Mouse (Mus musculus) layer of hippocampus, postnatal 25 days (tissue): ENCODE results near the gene Fam89a. TPM values are rescaled to one million over a fixed set of nuclear protein-coding genes. Genes with fewer than 3 reads are reported as not detected.
A peak's percentile ranks its signal among the peaks of the same experiment; 100 is the strongest.

Experiments used
- DNase-seq, 2 experiments: peaks; one replicate each; pipeline ENCODE4 v3.0.0; 2022; ENCODE audit warnings: mixed read lengths in 2 of 2, low spot score in 1 of 2; ENCODE audit errors: extremely low spot score in 1 of 2
- total RNA-seq, 2 experiments: library from RNA; stranded (reverse); gene quantifications; 2 replicates each; pipeline ENCODE4 v1.2.3; 2021

Fam89a gene
- total RNA-seq, 2 experiments from 2014 or later, result 0.45 to 0.98 TPM

DNA sequence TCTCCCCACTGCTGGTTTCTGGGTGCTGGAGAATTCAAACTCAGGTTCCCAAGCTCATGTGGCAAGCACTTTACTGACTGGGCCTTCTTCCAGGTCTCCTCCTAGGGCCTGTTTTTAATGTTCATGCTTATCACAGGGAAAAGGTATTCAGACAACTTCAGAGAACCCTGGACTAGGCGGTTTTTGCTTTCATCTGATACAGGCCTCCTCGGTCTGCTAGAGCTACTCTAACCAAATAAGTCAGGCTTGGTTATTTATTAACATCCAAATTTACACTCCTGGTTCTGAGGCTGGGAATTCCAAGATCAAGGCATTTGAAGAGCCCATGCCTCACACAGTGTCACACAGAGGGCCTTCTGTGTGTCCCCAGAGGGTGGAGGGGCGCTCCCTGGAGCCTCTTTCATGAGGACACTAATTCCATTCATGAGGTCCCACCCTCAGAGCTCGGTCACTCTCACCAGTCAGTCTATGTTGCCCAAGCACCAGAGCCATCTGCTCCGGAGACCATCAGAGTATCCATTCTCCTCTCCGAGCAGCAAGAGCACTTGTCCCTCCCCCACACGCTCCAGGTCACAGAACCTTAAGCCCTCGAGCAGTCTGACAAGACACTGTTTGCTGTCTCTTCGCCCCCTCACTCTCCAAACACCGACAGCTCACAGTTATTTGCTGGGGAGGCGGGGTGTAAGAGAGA, 2.6 kb upstream of the Fam89a start:
- no peak for DNase-seq

DNA sequence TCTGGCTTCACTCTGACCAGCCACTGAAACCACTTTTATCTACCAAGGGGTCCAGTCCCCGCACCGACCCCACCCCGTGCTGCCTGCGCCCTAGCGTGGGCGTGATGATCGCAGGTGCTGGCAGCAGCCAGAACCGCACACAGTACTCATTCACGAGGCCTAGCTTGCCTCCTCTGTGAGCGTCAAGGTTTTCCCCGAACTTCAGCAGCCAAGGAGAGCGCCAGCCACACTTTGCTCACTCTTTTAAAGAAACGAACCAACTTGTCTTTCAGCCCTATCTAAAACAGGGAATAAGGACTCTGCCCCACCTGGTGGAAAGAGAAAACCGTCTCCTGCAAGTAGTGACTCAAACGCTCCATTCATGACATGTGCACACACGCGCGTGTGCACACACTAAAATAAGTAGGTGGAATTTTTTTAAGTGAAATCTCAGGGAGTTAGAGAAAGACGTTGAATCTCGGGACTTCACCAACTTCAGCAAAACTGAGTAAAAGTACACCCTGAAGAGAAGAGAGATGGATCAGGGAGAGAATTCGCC, 762 bp upstream of the Fam89a start:
- no peak for DNase-seq

DNA sequence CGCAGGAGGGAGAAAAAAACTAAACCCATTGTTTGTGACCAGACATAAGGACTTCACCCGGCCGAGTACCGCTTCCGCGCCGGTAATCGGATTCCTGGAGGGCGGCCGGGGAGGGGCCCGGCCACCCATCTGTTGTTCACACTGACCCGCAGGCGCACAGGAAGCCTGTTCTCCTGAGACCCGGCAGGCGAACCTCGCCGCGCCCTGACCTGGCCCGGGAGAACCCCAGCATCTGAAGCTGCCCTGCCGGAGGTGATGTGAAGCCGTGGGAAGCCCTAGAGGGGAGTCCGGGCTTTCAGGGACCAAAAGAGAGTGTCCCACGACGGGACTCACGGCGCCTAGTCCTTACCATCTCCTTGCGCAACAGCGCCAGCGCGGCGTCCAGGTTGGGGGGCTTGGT, 441 bp downstream of the Fam89a start:
- no peak for DNase-seq

DNA sequence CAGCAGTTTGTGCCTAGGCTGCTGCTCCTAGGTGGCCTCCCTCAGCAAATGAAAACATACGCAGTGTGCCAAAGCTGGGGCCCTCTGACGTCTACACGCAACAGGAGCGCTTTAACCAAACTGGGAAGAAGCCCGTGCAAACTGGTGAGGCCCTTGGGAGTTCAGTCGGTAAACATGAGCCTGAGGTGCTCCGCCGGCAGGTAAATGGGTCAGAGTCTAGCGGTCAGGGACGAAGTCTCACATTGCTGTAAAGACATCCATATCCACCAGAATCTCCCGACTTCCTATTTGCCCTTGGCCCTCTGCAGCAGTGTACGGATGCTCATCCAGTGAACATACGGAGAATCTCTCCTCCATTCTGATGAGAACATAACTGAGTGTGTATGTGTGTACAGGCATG, 5.0 kb downstream of the Fam89a start:
- no peak for DNase-seq

DNA sequence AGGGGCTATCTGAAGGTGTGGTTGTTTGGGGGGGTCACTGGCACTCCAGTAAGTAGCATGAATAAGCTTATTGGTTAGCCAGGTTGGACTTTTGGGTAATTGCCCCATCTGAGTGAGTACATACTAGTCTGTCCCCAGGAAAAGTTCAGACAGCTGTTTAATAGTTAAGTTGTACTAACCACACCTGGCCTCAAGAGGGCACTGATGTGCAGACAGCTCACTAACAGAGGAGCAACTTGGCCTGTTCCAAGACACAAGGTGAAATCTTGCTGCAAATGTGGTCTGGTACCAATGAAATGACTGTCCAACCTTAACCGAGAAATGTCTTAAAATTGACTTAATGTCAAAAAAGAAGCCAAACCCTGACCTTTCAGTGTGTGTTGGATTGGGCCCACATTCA, 12.4 kb downstream of the Fam89a start:
- DNase-seq, result no peak

DNA sequence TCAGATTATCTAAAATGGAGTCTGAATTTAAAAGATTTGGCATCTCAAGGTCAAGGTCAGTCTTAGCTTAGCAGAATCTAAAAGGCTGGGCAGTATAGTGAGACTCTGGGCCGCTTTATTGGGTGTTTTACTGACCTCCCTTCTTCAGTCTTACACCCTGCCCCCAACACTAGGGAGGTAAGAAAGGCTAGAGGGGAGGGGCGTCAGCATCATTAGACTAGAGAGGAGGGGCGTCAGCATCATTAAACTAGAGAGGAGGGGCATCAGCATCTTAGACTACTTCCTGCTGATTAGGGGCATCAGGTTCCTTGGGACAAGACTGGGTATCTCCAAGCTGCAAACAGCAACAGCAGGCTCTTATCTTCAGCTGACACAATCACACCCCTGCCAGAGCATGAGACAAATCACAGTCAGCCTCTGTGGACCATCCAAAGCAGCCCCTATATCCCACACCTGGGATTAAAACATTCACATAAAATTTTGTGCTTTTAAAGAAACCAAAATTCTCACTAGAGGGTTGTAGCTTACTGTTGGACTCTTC, 16.2 kb downstream of the Fam89a start:
- no peak for DNase-seq

DNA sequence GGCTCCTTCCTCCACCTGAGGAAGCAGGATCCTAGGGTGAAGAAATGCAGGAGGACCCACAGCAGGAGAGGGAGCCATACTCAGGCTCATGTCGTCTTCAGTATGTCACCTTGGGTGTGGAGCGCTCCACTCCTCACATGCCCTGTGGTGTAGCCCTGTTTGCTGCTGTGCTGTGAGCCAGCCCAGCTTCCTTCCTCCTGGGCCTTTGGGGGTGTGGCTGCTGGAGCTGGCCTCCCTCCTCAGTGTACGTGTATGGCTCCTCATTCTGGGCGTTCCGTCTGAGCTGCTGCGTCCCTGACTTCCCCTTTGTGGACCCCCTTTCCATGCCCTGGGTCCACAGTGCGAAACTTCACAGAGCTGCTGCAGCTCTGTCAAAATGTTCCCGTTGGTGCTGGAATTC, 18.8 kb downstream of the Fam89a start:
- DNase-seq, result no peak

DNA sequence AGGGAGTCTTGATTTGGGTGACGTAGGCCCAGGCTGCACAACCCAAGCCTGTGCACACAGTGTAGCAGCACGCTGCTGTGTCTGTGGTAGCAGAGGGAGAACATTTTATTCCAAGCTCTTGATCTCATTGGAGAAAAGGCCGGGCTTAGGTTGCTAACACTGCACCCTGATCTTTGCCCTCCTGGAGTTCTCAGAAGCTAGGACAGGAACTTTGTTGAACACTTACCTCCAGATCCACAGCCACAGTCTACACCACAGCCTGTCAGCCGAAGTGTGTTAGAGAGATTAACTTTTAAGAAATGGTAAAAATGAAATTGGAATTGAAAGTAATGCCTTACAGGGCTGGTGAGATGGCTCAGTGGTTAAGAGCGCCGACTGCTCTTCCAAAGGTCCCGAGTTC, 27.3 kb downstream of the Fam89a start:
- DNase-seq, result no peak

DNA sequence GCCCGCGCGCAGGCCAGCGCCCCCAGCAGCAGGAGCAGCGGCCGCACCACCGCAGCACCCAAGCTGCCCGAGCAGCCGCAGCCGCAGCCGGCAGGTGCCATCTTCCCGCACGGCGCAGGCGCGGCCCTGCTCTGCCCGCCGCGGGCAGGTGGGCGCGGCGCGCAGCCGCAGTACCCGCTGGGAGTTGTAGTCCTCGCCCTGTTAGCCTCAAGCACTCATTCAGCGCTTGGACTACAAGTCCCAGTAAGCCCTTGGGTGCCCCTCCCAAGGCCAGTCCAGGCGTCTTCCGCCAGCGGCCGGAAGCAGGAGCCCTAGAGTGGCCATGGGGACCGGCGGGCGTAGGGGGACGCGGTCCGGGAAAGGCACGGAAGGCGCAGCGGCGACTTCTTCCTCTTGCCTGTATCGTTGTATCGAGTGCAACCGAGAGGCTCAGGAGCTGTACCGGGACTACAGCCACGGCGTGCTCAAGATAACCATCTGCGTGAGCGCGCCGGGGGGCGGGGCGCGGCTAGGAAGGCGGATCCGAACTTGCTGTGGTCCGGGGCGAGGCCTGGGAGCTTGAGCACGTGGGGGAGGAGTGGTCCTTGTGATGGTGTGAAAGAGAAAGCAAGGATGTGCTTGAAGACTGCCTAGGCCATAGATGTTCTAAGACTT, 29.6 kb downstream of the Fam89a start, which contains the start of the genes Ttc13 and Arv1:
TSS of gene Ttc13 (minus strand) at position 122 of the 654 bp plus-strand sequence.
TSS of gene Arv1 (plus strand) at position 278 of the 654 bp plus-strand sequence.
- peak; percentile 78 to 84 for DNase-seq

DNA sequence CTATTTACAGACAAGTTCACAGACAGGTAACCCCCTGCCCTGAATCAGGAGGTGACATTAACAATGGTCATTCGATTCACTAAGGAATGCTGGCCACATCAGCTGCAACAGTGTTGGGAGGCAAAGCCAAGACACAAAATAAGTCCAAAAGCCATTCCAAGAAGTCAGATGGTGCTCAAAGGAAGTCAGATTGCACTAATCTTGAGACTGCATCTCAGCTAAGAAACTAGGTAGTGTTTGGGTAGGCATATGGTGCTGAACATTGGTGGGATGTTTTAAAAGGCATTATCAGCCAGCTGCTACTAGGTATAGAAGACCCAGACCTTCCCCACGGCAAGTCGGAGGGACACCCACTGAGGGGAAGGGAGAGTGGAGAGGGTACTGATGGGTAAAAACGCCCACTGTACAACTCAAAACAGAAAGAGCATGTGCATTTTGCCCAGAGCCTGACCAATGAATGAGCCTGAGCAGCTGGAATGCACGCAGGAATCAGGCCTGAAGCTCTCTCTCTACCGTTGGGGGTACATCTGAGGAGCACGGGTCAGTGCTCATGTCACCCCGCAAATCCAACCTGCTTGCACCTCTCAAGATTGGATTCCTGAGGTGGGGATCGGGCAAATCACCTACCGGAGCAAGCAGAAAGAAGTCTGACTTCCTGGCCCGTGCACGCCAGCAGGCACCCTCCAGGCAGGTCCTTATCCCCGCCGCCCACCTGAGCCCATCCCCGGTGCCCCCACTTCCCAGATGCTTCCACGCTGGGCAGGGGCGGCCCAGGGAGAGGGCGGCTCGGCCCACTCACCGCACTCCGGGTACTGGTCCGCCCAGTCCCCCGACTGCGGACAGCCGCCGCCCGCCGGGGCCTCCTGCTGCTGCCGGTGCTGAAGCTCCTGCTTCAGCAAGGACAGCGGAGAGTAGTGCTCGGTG, 30.4 kb downstream of the Fam89a start:
- no peak for DNase-seq

DNA sequence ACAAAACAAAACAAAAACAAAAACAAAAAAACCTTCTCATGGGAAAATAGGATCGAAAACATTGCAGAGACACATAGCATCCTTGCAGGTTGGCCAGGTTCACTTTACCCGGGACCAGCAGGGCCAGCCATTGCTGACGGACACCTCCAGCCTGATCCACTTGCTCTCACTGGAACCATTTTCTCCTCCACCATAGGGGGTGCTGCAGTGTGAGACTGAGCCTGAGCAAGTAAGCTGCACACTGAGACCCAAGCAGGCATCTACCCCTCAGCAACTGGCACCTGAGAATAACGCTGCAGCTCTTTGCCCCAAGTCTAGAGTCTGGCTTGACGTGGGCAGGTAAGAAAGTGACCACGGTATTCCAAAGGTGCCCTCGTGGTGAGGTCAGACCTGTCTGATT, 31.5 kb downstream of the Fam89a start:
- no peak for DNase-seq

DNA sequence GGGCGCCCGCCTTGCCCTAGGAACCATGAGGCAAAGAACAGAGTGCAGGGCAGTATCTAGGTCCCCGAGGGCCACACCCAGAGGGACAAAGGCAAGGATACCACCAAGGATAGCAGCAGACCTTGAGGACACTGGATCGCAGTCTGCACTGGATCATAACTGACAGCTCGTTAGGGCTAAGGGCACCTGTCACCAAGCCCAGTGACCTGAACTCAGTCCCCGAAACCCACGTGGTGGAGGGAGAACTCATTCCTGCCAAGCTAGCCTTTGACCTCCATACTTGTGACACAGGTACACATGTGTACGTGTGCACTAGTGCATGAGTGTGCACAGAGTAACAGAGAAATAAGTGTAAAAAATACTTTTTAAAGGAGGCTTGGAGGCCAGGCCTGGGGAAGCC, 35.9 kb downstream of the Fam89a start:
- no peak for DNase-seq

DNA sequence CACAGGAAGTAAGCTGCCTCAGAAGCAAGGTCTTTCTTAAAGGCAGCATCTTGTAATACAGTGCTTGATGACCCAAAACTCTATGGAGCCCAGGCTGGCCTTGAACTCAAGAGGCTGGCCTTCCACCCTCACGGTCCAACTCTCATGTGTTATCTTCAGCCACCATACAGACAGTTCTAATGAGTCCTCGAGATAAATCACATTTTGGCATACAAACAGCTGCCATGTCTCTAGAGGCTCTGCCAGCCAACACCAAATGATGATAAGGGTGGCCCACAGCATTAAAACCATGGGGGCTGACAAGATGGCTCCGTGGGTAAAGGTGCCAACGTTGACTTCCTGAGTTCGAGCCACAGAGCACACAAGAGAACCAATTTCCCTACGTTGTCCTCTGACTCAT, 38.4 kb downstream of the Fam89a start:
- no peak for DNase-seq

DNA sequence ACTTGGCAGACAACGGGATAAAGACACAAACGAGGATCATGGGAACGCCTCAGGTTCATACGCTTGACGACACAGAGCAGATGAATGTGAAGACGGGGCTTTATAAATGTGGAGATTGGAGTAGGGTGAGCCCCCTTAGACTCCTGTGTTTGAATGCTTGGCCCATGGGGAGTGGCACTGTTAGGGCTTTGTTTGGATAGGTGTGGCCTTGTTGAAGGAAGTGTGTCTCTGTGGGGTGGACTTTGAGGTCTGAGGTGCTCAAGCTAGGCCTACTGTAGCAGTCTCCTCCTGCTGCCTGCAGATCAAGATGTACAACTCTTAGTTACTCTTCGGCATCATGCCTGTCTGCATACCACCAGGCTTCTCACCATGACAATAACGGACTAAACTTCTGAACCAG, 45.8 kb downstream of the Fam89a start:
- DNase-seq, result no peak

DNA sequence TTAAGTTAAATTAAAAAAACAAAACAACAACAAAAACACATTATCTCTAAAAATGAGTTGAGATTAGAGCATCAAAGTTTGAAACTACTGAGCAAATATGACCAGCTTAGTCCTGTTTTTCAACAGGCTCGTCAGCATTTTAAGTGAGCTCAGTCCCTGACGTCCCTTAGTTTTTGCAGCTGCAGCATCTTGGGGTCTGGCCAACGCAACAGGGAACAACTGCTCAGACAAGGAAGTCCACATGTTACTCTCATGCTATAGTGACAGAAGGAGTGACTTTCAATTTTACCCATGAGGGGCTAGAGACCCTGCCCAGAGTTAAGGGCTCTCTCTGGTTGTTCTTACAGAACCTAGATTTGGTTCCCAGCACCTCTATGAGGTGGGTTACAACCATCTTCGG, 47.3 kb downstream of the Fam89a start:
- DNase-seq, result no peak

DNA sequence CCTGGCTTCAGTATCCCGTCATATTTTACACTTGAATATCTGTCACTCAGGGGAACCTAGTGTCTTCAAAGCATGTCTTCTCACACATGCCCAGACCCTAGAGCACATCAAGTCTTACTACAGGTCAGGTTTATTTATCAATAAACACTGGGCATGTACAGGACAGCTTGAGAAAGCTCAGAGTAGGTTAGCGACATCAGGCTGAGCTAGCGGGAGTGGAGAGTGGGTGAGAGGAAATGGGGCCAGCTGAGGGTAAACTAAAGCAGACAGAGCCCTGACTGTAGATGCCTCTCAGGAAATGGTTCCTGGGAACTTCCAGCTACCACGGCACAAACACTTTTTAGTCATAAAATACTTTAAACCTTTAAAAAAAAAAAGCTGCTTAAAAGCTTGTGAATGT, 48.1 kb downstream of the Fam89a start:
- no peak for DNase-seq

DNA sequence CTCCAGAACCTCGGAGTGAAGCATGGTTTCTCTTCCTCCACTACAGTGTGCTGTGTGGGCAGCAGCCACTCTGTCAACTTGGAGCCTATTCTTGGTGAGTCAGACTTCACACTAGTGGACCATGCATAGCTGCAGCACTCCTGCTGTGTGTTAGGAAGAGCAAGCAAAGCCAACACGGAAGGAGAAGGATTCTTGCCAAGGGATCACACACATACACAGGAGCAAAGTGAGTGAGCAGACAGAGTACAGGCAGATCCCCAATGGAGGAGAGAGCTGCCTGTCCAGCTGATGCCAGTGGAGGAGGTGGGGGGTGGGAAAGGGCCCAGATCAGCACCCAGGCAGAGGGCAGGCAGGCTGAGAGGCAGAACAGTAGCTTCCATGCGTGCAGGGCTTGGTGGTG, 49.4 kb downstream of the Fam89a start:
- no peak for DNase-seq

DNA sequence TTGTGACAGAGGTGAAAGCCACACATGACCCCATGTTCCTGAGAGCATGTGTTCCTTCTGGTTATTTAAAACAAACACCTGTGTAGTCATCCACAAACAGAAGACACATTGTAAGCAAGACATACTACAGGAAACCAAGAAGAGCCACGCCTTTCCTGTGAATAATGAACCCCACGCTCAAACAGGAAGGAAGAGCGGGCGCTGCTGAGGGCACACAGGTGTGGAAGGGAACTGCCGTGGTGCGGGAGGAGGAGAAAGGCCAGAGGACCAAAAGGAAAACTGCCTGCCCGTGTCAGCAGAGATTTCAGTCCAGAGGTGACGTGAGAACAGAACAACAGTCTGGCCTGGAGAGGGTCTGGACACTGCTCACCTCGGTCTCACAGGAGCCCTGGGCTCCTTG, 50.6 kb downstream of the Fam89a start:
- no peak for DNase-seq

DNA sequence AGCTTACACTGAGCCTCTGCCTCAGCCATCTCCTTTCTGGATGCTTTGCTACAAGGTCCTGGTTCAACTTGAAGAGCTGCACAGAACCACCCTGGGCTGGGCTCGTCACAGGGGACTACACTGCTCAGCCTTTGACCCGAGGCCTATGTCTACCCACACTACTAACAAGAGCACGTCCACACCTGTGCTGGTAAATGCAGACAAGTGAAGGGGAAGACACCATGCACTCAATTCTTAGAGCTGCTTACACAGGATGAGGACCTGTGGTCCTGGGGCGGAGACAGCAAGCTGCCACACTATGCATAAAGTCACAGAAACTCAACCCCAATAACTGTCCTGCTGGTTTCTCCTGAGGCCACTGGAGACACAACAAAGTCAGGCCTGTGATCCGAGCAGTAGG, 51.4 kb downstream of the Fam89a start:
- no peak for DNase-seq

DNA sequence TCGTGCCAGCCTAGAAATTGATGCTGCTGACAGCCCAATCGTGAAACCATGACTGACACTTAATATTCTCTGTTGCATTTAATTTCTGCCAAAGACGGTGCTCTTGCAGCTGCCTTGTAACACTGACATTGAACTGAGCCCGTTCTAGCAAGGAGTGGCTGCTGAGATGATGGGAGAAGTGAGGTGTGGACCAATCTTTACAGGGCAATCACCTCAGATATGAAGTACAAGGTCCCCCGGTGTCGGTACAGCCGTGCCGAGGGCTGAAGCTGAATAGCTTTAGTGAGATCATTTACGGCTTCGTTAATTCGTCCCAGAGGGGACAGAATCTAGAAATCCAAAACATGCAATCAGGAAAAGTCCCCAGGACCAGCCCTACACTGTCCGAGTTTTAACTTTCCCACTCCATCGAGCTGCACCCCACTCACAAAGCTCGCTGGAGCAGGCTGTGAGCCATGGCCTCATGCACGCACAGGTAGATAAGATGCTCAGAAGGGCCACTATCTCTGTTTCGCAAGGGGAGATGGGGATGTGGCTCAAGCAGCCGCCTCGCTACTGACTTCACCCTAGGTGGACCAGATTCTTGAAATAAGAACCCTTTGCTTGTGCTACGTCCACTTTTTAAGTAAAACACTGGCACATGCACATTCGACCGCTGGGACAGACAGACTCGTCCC, 56.1 kb downstream of the Fam89a start:
- DNase-seq, result no peak
